Mouse (Mus musculus) stomach, embryonic 14.5 days (tissue): ENCODE measurements around the gene Igf2r. TPM values are rescaled to one million over a fixed set of nuclear protein-coding genes. Genes with fewer than 3 reads are reported as not detected.

Experiments used
- ATAC-seq: fragments of 200-750 bp; cut with Nextera tagmentation; 2 replicates; pipeline ENCODE4 v1.8.0; 2017; ENCODE audit warnings: low read depth, moderate TSS enrichment; ENCODE audit not compliant: insufficient number of reproducible peaks, insufficient read depth, low FRiP score
- H3K27ac ChIP-seq: fragments of 300-500 bp; sonication (generic); 2 replicates; pipeline ENCODE4 v1.5.1; 2014; ENCODE audit warnings: mild to moderate bottlenecking, low read length, moderate library complexity, mixed read lengths
- H3K27me3 ChIP-seq: fragments of 300-500 bp; sonication (generic); 2 replicates; pipeline ENCODE4 v1.6.1; 2014; ENCODE audit warnings: low read length, control low read depth, mixed read lengths; ENCODE audit not compliant: control insufficient read depth, insufficient read depth
- H3K36me3 ChIP-seq: fragments of 300-500 bp; sonication (generic); 2 replicates; pipeline ENCODE4 v1.6.1; 2014; ENCODE audit warnings: mild to moderate bottlenecking, control low read depth, low read length, moderate library complexity, mixed read lengths; ENCODE audit not compliant: control insufficient read depth, insufficient read depth
- H3K4me1 ChIP-seq: fragments of 300-500 bp; sonication (generic); 2 replicates; pipeline ENCODE4 v1.6.1; 2014; ENCODE audit warnings: low read length, control low read depth, mixed read lengths; ENCODE audit not compliant: control insufficient read depth, insufficient read depth
- H3K4me2 ChIP-seq: fragments of 300-500 bp; sonication (generic); replicated peaks from 2 replicates; pipeline ENCODE4 v1.6.1; 2014; ENCODE audit warnings: low read depth, low read length, control low read depth
- H3K4me3 ChIP-seq: fragments of 300-500 bp; sonication (generic); 2 replicates; pipeline ENCODE4 v1.5.1; 2014; ENCODE audit warnings: low read depth, low read length, control low read depth
- H3K9ac ChIP-seq: fragments of 300-500 bp; sonication (generic); replicated peaks from 2 replicates; pipeline ENCODE4 v1.6.1; 2014; ENCODE audit warnings: low read depth, mild to moderate bottlenecking, control low read depth, low read length, moderate library complexity, mixed read lengths
- H3K9me3 ChIP-seq: fragments of 300-500 bp; sonication (generic); 2 replicates; pipeline ENCODE4 v1.6.1; 2016; ENCODE audit warnings: low read depth, low read length, control low read depth; ENCODE audit not compliant: control insufficient read depth
- WGBS: fragments of 180-500 bp; shearing (Covaris S2); extraction: QIAGEN DNeasy Blood & Tissue Kit; methylation state at CpG from one replicate; pipeline ENCODE4 v1.1.7; 2014; 5-methylcytosine and 5-hydroxymethylcytosine counted together
- polyA plus RNA-seq: library from polyadenylated mRNA; unstranded; fragments of >200 nt; fragmentation: Nextera tagmentation; extraction: Ambion mirVana; gene quantifications from 2 replicates; pipeline ENCODE4 v1.2.1, GENCODE M21; 2014

Igf2r gene
- polyA plus RNA-seq, 1 experiment from 2014 or later = 46.0 TPM

DNA sequence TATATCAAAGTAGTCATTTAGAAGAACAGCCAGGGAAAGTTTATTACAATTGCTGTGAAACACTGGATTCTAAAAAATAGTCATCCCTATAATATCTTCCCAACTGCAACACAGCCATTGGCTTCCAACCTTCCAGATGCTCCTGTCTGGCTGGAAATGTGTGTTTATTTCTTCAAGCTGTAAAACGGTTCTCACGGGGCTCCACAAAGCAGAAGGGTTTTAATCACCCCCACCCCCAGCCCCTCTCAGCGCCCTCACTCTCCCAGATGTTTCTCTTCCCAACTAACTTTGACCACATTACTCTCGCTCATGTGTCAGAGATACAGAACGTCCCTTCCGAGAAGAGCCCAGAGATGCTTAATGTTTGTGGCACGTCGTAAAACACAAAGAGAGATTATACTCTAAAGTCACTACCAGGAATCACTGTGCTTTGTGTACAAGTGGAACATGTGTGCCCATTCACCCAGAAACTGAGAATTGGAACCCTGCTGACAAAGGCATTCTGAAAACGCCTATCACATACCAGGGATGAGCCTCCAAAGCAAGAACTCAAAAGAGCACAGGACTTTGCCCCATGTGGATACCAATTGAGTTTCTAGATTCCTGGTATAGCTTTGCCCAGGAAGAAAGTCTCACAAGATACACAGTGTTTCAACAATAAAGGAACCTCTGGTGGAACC, 32.5 kb upstream of the Igf2r start:
- H3K4me3 ChIP-seq = no peak overlapping the region
- no peaks in the 10 kb centered on the region for H3K9me3 ChIP-seq
- WGBS = 36% methylated on average over 9 of the region's 9 CpGs
- H3K27ac ChIP-seq = no peak overlapping the region
- no peak overlapping the region for H3K9ac ChIP-seq
- H3K27me3 ChIP-seq = no peaks in the 10 kb centered on the region
- no peaks in the 10 kb centered on the region; the same call in 1 of the 2 replicates for H3K36me3 ChIP-seq
- H3K4me1 ChIP-seq = no peaks in the 10 kb centered on the region
- H3K4me2 ChIP-seq = no peak overlapping the region
- no peak for ATAC-seq

DNA sequence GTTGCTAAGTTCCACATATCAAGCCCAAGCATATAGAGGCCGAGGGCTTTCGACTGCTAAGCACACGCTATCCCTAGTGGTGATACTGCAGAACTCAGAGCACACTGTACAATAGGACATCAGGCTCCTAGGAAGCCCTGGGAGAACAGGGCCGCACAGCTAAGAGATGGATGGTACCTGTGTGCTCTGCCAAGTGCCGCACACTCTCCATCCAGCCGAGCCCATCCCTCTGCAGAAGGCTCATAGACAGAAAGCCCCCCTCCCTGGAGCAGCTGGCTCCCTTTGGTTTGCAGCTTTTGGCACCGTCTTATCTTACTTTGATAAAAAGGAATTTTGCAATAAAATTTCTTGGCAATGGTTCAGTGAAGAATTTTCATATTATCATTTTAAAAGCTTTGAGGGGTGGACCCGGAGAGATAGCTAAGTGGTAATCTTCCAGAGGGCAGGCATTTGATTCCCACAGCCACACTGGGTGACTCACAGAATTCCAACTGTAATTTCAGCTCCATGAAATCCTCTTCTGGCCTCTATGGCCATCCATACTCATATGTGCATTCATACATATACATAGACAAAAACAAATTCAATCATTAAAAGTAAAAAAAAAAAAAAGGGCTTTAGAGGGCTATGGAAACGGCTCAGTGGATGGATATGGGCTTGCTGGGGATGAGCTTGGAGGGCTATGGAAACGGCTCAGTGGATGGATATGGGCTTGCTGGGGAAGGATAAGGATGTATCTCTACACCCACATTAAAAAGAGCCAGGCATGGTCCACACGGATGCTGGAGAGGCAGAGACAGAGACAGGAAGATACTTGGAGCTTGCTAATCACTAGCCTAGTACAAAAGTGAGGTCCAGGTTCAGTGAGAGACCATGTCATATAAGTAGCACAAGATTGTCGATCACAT, 30.2 kb upstream of the Igf2r start:
- H3K9me3 ChIP-seq = no peaks in the 10 kb centered on the region
- H3K27me3 ChIP-seq = no peaks in the 10 kb centered on the region
- H3K36me3 ChIP-seq = no peaks in the 10 kb centered on the region; the same call in 1 of the 2 replicates
- 63% methylated on average over 12 of the region's 12 CpGs for WGBS
- H3K27ac ChIP-seq = no peak overlapping the region; the same call in 1 of the 2 replicates
- no peak overlapping the region for H3K9ac ChIP-seq
- no peak overlapping the region for H3K4me2 ChIP-seq
- H3K4me3 ChIP-seq = no peak overlapping the region
- peak; percentile 77 for ATAC-seq
- peaks cover 13% of the 10 kb centered on the region for H3K4me1 ChIP-seq

DNA sequence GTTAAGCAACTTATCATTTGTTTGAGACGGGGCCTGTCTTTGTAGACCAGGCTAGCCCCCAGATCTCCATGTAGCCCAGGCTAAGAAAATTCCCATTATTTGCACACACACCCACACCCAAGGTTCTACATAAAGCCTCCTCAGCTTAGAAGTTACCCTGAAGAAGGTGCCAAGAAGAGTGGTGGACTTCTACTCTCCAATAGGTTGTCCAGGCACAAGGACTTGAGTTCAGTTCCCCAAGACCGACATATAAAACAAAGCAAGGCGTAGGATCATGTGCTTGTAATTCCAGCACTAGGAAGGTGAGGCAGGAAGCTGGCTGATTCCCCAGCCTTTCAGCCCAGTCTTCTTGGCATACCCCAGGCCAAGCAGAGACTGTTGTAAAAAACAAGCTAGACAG, 29.1 kb upstream of the Igf2r start:
- Histone ChIP-seq H3K9me3 (no peaks in the 10 kb centered on the region), H3K4me1 (peaks cover 23% of the 10 kb centered on the region), H3K4me2 (no peak overlapping the region), H3K27me3 (no peaks in the 10 kb centered on the region), H3K36me3 (no peaks in the 10 kb centered on the region; the same call in 1 of the 2 replicates), H3K27ac (peak overlapping the region; percentile 39; the same call in 1 of the 2 replicates), H3K9ac (no peak overlapping the region), H3K4me3 (no peak overlapping the region)
- 87% methylated on average over 3 of the region's 3 CpGs for WGBS
- ATAC-seq = no peak

DNA sequence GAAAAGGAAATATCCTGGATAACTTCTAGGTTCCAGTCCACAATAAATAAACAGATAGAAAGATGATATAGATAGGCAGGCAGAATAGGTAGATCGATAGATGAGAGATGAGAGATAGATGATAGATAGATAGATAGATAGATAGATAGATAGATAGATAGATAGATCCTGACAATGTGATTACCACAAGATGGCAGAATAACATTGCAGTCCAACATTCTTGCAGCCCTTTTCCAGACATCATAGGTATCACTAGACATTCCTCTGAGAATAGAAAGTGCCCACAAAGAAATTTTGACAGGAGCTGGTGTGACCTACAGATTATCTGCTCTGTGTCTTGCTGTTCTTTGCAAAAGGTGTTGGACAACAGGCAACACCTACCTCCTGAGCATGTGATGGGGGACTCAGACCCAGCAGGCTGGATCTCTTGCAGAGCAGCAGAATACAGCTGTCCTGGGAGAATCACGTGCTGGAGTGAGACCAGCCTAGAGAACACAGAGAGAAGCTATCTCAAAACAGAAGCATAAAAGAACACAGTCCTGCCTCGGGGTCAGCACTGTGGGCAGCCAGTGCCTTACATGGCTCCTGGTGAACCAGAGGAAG, 28.1 kb upstream of the Igf2r start:
- no peak overlapping the region for H3K4me3 ChIP-seq
- H3K9ac ChIP-seq = no peak overlapping the region
- H3K27me3 ChIP-seq = no peaks in the 10 kb centered on the region
- peak overlapping the region; percentile 39; the same call in 1 of the 2 replicates for H3K27ac ChIP-seq
- 69% methylated on average over 3 of the region's 3 CpGs for WGBS
- no peaks in the 10 kb centered on the region; the same call in 1 of the 2 replicates for H3K36me3 ChIP-seq
- no peak for ATAC-seq
- H3K9me3 ChIP-seq = no peaks in the 10 kb centered on the region
- H3K4me1 ChIP-seq = peaks cover 31% of the 10 kb centered on the region
- no peak overlapping the region for H3K4me2 ChIP-seq

DNA sequence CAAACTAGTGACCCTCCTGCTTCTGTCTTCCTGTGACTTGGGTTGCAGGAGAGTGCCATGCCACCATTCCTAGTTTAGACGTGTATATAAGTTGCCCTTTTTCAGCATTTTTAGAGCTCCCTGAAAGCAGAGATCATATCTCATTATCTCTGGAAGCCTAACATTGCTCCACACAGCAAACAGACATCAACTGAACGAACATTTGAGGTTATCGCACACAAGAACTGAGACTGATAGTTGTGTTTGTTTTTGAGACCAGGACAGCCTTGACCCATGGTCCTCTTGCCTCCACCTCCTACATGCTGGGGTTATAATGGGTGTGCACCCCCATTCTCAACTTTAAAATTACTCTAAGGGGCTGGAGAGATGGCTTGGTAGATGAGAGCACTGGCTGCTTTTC, 27.2 kb upstream of the Igf2r start:
- H3K4me2 ChIP-seq = no peak overlapping the region
- no peak overlapping the region for H3K27ac ChIP-seq
- no peak for ATAC-seq
- H3K9me3 ChIP-seq = no peaks in the 10 kb centered on the region
- WGBS = 68% methylated on average over 3 of the region's 3 CpGs
- H3K36me3 ChIP-seq = no peaks in the 10 kb centered on the region; the same call in 1 of the 2 replicates
- H3K9ac ChIP-seq = no peak overlapping the region
- peaks cover 39% of the 10 kb centered on the region for H3K4me1 ChIP-seq
- H3K27me3 ChIP-seq = no peaks in the 10 kb centered on the region
- H3K4me3 ChIP-seq = no peak overlapping the region

DNA sequence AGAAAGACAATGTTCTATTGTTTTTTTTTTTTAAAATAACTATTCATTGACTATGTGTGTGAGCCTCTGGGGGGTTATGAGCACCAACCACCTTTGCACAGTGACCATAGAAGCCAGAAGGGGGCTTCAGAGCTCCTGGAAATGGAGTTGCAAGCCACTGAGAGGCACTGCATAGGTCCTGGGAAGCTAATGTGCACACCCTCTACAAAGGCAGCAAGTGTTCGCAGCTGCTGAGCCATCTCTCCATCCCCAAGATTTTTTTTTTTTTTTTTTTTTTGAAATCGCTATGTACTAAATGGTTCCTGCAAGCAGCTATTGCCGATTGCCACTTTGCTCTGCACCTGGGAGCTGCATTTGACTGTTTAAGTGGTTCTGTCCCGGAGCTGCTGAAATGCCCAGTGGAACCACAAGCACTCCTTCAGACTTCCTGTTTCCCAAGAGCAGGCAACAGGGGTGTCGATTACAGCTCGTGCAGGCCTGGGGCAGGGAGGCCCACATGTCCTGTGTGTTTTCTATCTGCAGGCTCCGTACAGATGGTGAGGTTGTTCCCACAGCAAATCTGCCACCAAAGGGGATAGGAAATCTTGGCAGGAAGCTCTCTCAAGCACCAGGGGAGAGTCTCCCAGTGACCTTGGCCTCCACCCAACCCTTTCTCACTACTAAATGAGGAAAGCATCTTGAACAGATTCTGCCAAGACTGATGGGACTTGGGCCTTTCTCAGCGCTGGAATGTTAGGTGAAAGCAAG, 24.4 kb upstream of the Igf2r start:
- ATAC-seq = no peak; the same call in 1 of the 2 replicates
- peaks cover 59% of the 10 kb centered on the region for H3K4me1 ChIP-seq

DNA sequence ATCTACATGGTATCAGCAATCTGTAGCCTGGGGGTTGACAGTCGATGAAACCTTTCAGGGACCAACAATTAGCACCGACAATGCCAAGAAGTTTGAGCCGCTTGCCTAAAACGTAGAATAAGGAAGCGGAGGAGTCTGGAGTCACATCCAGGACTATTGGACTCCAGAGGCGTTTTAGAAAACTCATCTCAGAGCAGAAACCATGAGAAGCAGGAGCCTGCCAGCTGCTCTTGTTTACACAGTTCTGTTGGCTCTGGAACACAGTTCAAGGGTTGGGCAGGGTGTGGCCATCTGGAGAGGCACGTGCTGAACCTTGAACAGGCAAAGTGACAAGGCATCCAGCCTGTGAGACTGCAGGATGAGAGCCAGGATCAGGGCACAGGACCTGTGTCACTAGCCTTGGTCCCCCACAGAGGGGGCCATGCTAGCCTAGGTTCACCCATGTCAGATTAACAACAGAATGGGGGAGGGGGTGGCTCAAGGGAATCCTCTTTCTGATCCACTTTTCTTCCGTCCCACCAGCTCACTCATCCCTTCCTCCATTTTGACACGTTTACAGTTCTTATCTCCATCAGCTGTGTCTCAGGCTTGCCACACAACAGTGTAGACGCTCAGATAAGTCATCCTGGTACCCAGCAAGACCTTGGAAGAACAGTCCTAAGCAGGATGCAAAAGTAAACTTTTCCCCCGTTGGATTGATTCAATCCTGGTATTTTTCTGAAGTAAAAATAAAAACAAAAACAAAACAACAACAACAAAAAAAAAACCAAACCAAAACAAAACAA, 23.1 kb upstream of the Igf2r start:
- H3K27ac ChIP-seq = peak overlapping the region; percentile 66
- peaks cover 59% of the 10 kb centered on the region for H3K4me1 ChIP-seq
- no peak overlapping the region for H3K9ac ChIP-seq
- H3K4me2 ChIP-seq = no peak overlapping the region
- H3K27me3 ChIP-seq = no peaks in the 10 kb centered on the region
- ATAC-seq = peak; percentile 69
- WGBS = 52% methylated on average over 11 of the region's 11 CpGs
- no peak overlapping the region for H3K4me3 ChIP-seq
- H3K9me3 ChIP-seq = peaks cover 10% of the 10 kb centered on the region; the same call in 1 of the 2 replicates
- H3K36me3 ChIP-seq = no peaks in the 10 kb centered on the region; the same call in 1 of the 2 replicates

More for the DNA sequence above, 24.4 kb upstream of the Igf2r start:
- Histone ChIP-seq H3K36me3 (no peaks in the 10 kb centered on the region; the same call in 1 of the 2 replicates), H3K4me3 (no peak overlapping the region), H3K27me3 (no peaks in the 10 kb centered on the region), H3K4me2 (no peak overlapping the region), H3K9ac (no peak overlapping the region), H3K27ac (peak overlapping the region; percentile 88), H3K9me3 (no peaks in the 10 kb centered on the region)
- WGBS = 35% methylated on average over 8 of the region's 8 CpGs
